Mouse (Mus musculus) embryonic facial prominence, embryonic 11.5 days (tissue): ENCODE data around the gene Arhgef26. TPM values are rescaled to one million over a fixed set of nuclear protein-coding genes. Genes with fewer than 3 reads are reported as not detected.

Experiments used
- ATAC-seq: fragments of 200-750 bp; cut with Nextera tagmentation; replicated peaks from 2 replicates; pipeline ENCODE4 v1.8.0; 2017; ENCODE audit warnings: low read depth; ENCODE audit not compliant: insufficient number of reproducible peaks, low FRiP score, low TSS enrichment
- DNase-seq: peaks from one replicate; pipeline ENCODE4 v3.0.0-alpha.2; 2015; ENCODE audit warnings: low spot score
- H3K27ac ChIP-seq: fragments of 300-500 bp; sonication (generic); replicated peaks from 2 replicates; pipeline ENCODE4 v1.5.1; 2014; ENCODE audit warnings: mild to moderate bottlenecking, low read depth, low read length, control low read depth
- H3K27me3 ChIP-seq: fragments of 300-500 bp; sonication (generic); 2 replicates; pipeline ENCODE4 v1.6.1; 2014; ENCODE audit warnings: mild to moderate bottlenecking, low read length, moderate library complexity, mixed read lengths; ENCODE audit not compliant: control insufficient read depth, insufficient read depth
- H3K36me3 ChIP-seq: fragments of 300-500 bp; sonication (generic); replicated peaks from 2 replicates; pipeline ENCODE4 v1.6.1; 2014; ENCODE audit warnings: low read depth, mild to moderate bottlenecking, low read length, moderate library complexity, mixed read lengths; ENCODE audit not compliant: control insufficient read depth, insufficient read depth
- H3K4me1 ChIP-seq: fragments of 300-500 bp; sonication (generic); 2 replicates; pipeline ENCODE4 v1.6.1; 2014; ENCODE audit warnings: low read length, mixed read lengths; ENCODE audit not compliant: control insufficient read depth, insufficient read depth
- H3K4me2 ChIP-seq: fragments of 300-500 bp; sonication (generic); 2 replicates; pipeline ENCODE4 v1.6.1; 2014; ENCODE audit warnings: low read depth, mild to moderate bottlenecking, control low read depth, low read length, moderate library complexity
- H3K4me3 ChIP-seq: fragments of 300-500 bp; sonication (generic); 2 replicates; pipeline ENCODE4 v1.5.1; 2014; ENCODE audit warnings: low read depth, low read length, control low read depth
- H3K9ac ChIP-seq: fragments of 300-500 bp; sonication (generic); replicated peaks from 2 replicates; pipeline ENCODE4 v1.6.1; 2014; ENCODE audit warnings: mild to moderate bottlenecking, control low read depth, low read length
- H3K9me3 ChIP-seq: fragments of 300-500 bp; sonication (generic); replicated peaks from 2 replicates; pipeline ENCODE4 v1.6.1; 2016; ENCODE audit warnings: mild to moderate bottlenecking, low read length, inconsistent platforms, mixed read lengths; ENCODE audit not compliant: control insufficient read depth
- WGBS: fragments of 180-500 bp; shearing (Covaris S2); extraction: QIAGEN DNeasy Blood & Tissue Kit; methylation state at CpG from one replicate; pipeline ENCODE4 v1.1.7; 2014; 5-methylcytosine and 5-hydroxymethylcytosine counted together
- polyA plus RNA-seq: library from polyadenylated mRNA; unstranded; fragments of >200 nt; fragmentation: Nextera tagmentation; extraction: Ambion mirVana; gene quantifications from 2 replicates; pipeline ENCODE4 v1.2.1, GENCODE M21; 2014

The Arhgef26 gene
- polyA plus RNA-seq, 1 experiment from 2014 or later = 4.7 TPM

GRCm38 (mm10) chr3:62458284-62459013, 120.3 kb downstream of the Arhgef26 start:
- Histone ChIP-seq H3K4me3 (no peak overlapping the region), H3K4me1 (no peaks in the 10 kb centered on the region), H3K27me3 (no peaks in the 10 kb centered on the region), H3K36me3 (peaks cover 4% of the 10 kb centered on the region; the same call in 1 of the 2 replicates), H3K9me3 (no peaks in the 10 kb centered on the region), H3K9ac (no peak overlapping the region), H3K27ac (no peak overlapping the region), H3K4me2 (no peak overlapping the region)
- peak; percentile 77 for DNase-seq
- WGBS = 40% methylated on average over 6 of the region's 6 CpGs
- peak; percentile 64; the same call in 1 of the 2 replicates for ATAC-seq

- peaks cover 4% of the 10 kb centered on the region; the same call in 1 of the 2 replicates for H3K36me3 ChIP-seq
- DNase-seq = peak; percentile 5
- 65% methylated on average over 6 of the region's 6 CpGs for WGBS
- no peak for ATAC-seq
- no peaks in the 10 kb centered on the region for H3K27me3 ChIP-seq
- H3K9me3 ChIP-seq = no peaks in the 10 kb centered on the region
- H3K9ac ChIP-seq = no peak overlapping the region
- no peak overlapping the region for H3K27ac ChIP-seq
- no peaks in the 10 kb centered on the region for H3K4me1 ChIP-seq
- no peak overlapping the region for H3K4me2 ChIP-seq
- H3K4me3 ChIP-seq = no peak overlapping the region
These were observed 121.3 kb downstream of the Arhgef26 start for GRCm38 (mm10) chr3:62459483-62459882.

- ATAC-seq = no peak
- H3K9ac ChIP-seq = no peak overlapping the region
- no peak overlapping the region for H3K4me3 ChIP-seq
- H3K9me3 ChIP-seq = no peaks in the 10 kb centered on the region
- H3K4me2 ChIP-seq = no peak overlapping the region
- WGBS = 88% methylated on average over 3 of the region's 3 CpGs
- no peaks in the 10 kb centered on the region for H3K4me1 ChIP-seq
- no peak overlapping the region for H3K27ac ChIP-seq
- DNase-seq = no peak
- peaks cover 4% of the 10 kb centered on the region for H3K36me3 ChIP-seq
- no peaks in the 10 kb centered on the region for H3K27me3 ChIP-seq
These were observed 126.1 kb downstream of the Arhgef26 start for GRCm38 (mm10) chr3:62464276-62464675.

GRCm38 (mm10) chr3:62470179-62470578, 132.0 kb downstream of the Arhgef26 start:
- no peak overlapping the region for H3K9ac ChIP-seq
- H3K4me2 ChIP-seq = no peak overlapping the region
- no peak overlapping the region for H3K27ac ChIP-seq
- 94% methylated on average over 1 of the region's 1 CpGs for WGBS
- H3K27me3 ChIP-seq = no peaks in the 10 kb centered on the region
- peaks cover 2% of the 10 kb centered on the region for H3K36me3 ChIP-seq
- H3K9me3 ChIP-seq = no peaks in the 10 kb centered on the region
- H3K4me3 ChIP-seq = no peak overlapping the region
- DNase-seq (no peak), ATAC-seq (no peak)
- H3K4me1 ChIP-seq = no peaks in the 10 kb centered on the region

- peaks cover 2% of the 10 kb centered on the region for H3K36me3 ChIP-seq
- no peak overlapping the region for H3K27ac ChIP-seq
- ATAC-seq = no peak
- no peaks in the 10 kb centered on the region for H3K4me1 ChIP-seq
- H3K9ac ChIP-seq = no peak overlapping the region
- H3K4me3 ChIP-seq = no peak overlapping the region
- WGBS = 93% methylated on average over 2 of the region's 2 CpGs
- DNase-seq = no peak
- H3K27me3 ChIP-seq = no peaks in the 10 kb centered on the region
- H3K4me2 ChIP-seq = no peak overlapping the region
- no peaks in the 10 kb centered on the region for H3K9me3 ChIP-seq
These were observed 146.2 kb downstream of the Arhgef26 start for GRCm38 (mm10) chr3:62484340-62484739.

- H3K9me3 ChIP-seq = no peaks in the 10 kb centered on the region
- peaks cover 5% of the 10 kb centered on the region for H3K36me3 ChIP-seq
- WGBS = 89% methylated on average over 6 of the region's 6 CpGs
- H3K4me3 ChIP-seq = no peak overlapping the region
- H3K4me1 ChIP-seq = no peaks in the 10 kb centered on the region
- ATAC-seq (no peak), DNase-seq (no peak)
- H3K4me2 ChIP-seq = no peak overlapping the region
- H3K27ac ChIP-seq = no peak overlapping the region
- H3K27me3 ChIP-seq = no peaks in the 10 kb centered on the region
- H3K9ac ChIP-seq = no peak overlapping the region
These were observed 154.4 kb downstream of the Arhgef26 start for GRCm38 (mm10) chr3:62492568-62492967.

- Histone ChIP-seq H3K4me3 (no peak overlapping the region), H3K27me3 (no peaks in the 10 kb centered on the region), H3K36me3 (peaks cover 5% of the 10 kb centered on the region), H3K27ac (no peak overlapping the region), H3K4me2 (no peak overlapping the region), H3K9me3 (no peaks in the 10 kb centered on the region), H3K4me1 (no peaks in the 10 kb centered on the region), H3K9ac (no peak overlapping the region)
- no peak for DNase-seq
- no peak for ATAC-seq
- 65% methylated on average over 4 of the region's 4 CpGs for WGBS
These were observed 161.2 kb downstream of the Arhgef26 start for GRCm38 (mm10) chr3:62499327-62499726.

- H3K27ac ChIP-seq = no peak overlapping the region
- H3K4me2 ChIP-seq = peak overlapping the region; percentile 53
- ATAC-seq = no peak
- H3K36me3 ChIP-seq = no peaks in the 10 kb centered on the region; the same call in 1 of the 2 replicates
- no peaks in the 10 kb centered on the region for H3K9me3 ChIP-seq
- no peak overlapping the region; the same call in 1 of the 2 replicates for H3K9ac ChIP-seq
- DNase-seq = no peak
- no peaks in the 10 kb centered on the region for H3K4me1 ChIP-seq
- H3K4me3 ChIP-seq = peak overlapping the region; percentile 92
- no peaks in the 10 kb centered on the region for H3K27me3 ChIP-seq
- WGBS = 83% methylated on average over 5 of the region's 5 CpGs
These were observed 167.2 kb downstream of the Arhgef26 start for GRCm38 (mm10) chr3:62505166-62505900.
